Mouse (Mus musculus) spleen, postnatal 10 days (tissue): Measurements from ENCODE around the gene Aste1.

Experiments used
- DNase-seq, 2 experiments: peaks; one replicate each; pipeline ENCODE4 v3.0.0; 2021 to 2022; ENCODE audit warnings: low spot score in 2 of 2

Gene Aste1

DNA sequence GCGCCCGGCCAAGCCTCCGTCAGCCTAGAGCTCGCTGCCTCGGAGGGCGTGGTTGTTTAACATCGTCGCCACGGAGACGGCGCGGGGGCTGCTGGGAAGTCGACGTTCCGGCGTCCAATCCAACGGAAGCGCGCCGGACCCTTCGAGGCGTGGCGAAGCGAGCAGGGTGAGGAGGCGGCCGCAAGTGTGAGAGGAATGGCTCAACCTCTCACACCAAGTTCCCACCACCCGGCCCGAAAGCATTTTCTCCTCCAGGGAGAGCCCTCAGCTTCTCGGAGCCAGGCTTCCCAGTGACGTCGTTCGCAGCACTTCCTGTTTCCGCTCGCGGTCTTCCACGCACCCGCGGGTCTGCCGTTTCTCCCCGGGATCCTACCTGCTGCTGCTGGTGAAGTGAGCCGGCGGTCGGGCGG is at the start of gene Aste1, which contains the start of gene Nek11:
Gene Aste1 (plus strand): TSS at position 175 of the 410 bp plus-strand sequence.
Gene Nek11 (minus strand): TSS at position 307 of the 410 bp plus-strand sequence.
- peak; percentile 90 to 97 for DNase-seq

DNA sequence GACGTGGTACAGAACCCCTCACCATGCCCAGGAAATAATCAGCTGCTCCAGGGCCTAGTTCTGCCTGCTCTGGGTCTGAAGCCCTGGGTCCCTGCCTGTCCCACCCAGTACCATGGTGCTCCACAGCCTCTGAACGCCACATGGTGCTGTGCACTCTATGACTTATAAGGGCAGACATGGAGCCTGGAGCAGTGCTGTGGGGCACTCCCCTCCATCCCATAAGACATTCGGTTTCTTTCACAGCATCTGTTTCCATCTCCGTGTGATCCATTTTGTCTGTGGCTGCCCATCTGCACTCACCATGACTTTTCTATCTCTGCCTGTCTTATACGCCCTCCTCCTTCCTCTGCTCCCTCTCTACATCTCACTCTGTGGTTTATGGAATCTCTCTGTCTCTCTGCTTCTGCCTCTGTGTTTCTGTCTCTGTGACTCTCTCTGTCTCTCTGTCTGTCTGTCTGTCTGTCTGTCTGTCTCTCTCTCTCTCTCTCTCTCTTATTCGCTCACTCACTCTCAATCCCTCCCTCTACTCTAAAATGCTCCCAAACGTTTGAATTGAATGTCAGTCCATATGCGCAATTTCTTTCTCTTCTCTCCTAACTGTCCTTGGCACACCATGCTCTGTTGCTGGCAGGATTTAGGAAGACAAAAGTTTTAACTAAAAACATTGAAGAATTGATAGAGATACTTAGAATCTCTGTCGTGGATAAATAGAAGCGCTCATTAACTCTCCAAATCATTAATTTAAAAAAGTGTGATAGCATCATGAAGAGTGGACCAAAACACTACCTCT is 46.8 kb upstream of the Aste1 start:
- no peak for DNase-seq

GRCm38 (mm10) chr9:105349034-105349433 is 46.2 kb upstream of the Aste1 start:
- no peak for DNase-seq

- DNase-seq, result no peak
Observed at GRCm38 (mm10) chr9:105362181-105362580, 33.0 kb upstream of the Aste1 start.

- no peak for DNase-seq
Observed at GRCm38 (mm10) chr9:105363520-105364231, 31.5 kb upstream of the Aste1 start.

DNA sequence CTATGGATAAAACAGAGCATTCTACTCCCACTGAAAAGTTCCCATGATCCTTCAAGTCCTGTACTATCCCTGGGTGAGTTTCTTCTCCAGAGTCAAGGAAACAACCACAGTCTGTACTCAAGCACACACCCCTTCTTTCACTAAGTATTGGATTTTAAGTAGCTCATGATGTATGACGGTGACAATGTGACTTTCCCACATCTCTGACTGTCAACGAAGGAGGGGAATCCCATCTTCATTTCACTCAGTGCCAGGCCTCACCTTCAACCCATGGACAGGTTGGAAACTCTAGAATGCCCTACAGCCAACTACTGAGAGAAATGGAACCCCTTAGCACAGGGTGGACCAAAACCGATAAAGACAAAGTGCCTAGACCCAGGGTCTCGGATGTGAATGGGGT is 29.0 kb upstream of the Aste1 start:
- no peak for DNase-seq

- DNase-seq, result no peak
Observed at GRCm38 (mm10) chr9:105368605-105369004, 26.6 kb upstream of the Aste1 start.

DNA sequence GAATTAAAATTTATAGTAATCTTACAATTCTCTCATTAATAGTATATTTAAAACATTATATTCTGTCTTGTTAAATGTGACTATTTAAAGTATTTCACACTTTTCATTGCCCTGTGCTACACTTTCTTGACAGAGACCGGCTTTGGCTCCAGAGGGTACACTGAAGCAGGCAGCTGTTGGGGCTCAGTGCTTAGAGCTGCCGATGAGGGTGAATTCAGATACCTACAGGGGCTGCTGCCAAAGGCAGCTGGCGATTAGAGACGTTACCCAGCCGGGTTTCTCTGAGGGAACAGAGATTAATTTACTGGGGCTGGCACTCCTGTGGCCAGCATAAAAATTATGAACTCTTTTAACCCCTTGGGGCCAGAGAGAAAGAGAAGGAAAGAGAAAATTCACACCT is 20.8 kb upstream of the Aste1 start:
- no peak for DNase-seq

DNA sequence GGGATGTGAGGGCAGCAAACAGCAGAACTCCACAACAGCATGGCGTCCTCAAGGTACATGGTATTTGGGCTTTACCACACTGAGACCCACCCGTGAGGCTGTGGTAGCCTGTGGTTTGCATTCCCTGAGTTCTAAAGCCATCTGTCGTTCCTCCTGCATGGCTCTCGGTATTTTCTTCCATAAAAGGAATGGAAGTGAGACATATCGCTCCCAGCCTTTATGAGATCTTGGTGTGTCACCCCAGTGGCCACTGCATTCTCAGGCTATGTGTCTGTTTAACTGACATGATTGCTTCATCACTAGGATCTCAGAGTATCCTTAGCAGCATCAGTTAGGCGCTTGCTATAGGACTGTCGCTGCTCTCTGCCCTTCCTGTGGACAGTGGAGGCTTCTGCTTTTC is 18.8 kb upstream of the Aste1 start:
- DNase-seq, result no peak

- DNase-seq, result no peak
Observed at GRCm38 (mm10) chr9:105376954-105377530, 18.1 kb upstream of the Aste1 start.

DNA sequence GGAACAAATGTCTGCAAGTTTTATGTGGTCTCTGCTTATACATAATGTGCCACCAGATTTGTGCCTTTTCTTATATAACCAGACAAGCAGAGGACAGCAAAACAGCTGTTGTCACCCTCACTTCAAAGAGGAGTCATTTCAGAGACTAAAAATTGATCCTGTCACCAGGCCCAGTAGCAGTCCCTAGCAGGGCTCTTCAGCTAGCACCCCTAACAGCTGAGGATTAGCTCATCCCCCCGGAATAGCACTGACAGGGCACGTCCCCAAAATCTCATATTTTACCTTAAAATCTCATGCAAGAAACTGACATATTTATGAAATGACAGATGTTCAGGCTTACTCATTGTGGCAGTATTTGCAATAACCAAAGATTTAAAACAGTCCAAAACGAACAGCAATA is 17.6 kb upstream of the Aste1 start:
- no peak for DNase-seq

DNA sequence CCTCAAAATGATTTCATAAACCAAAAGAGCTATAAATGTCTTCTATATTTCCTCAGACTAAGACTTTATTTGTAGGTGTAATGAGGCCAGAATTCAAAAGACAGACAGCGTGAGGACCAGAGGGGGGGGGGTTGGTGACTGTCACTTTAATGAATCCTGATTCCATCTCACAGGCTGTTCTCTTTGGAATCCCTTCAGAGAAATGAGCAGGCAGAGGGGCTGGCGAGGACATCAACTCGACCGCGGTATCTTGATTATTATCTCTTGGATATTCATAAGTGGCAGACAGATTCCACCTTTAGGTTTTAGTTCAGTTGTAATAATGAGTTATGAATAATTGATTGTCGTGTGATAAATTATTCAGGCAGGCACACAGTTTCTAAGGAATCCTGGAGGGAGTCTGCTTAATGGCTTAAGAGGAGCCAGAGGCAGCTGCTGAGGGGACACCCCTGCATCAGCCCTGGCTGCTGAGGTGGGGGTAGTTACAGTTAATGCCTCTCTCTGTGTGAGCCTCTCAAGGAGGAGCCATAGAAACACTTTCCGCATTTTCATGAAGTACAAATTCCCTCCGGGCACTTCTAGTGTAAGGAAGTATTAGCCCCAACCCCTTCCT is 15.6 kb upstream of the Aste1 start:
- no peak for DNase-seq

DNA sequence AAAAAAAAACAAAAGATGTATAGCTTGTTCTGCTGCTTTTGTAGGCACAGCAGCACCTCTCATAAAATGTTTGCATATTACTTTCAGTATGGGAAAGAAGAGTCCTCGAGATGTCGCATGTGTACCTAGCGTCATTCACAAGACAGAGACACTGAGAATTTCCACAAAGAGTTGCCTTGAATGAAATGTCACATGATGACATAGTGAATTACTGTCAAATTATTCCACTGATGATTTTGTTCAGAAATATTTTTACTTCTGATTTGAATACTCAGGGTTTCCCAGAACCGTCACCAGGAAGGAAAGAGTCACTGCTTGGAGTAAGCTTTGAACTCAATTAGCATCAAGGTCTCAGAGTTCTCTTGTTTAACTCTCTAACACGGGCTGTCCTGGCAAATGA is 7.8 kb upstream of the Aste1 start:
- DNase-seq, result no peak

DNA sequence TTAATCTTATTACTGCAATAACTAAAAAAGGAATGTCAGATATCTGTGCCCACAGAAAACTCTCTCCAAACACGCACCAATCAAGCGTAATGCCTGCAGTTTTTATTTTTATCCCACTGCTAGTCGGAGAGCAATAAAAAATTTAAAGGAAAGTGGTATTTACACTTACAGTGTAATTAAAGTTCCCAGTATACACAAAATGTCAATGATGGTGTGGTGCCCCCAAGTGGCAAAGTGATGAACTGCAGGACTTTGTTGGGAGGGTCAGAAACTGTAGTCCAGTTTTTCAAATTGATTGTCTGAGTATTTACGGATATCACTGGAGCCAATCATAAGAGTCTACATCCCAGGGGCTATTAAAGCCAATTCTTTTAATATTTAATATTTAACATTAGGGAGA is 5.9 kb upstream of the Aste1 start:
- peak; percentile 61 to 81 for DNase-seq

- DNase-seq, result no peak
Observed at GRCm38 (mm10) chr9:105390616-105391015, 4.6 kb upstream of the Aste1 start.

DNA sequence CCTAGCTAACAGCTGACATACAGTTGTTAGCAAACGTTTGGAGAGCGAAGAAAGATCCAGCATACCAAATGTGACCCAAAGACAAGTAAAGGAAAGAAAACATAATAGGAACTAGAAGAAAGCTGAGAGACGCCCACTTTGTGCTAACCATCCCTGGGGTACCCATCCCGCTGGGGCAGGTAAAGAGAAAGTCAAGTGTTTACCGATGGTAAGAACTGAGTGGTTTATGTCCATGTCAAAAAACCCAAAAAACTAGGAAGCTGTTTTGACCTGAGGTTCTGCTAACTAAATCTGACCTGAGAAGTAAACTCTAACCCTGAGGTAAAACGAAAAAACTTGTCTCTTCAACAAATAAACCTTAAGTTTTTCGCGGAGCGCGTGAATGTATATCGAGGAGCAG is 472 bp upstream of the Aste1 start:
- no peak for DNase-seq

GRCm38 (mm10) chr9:105408549-105408948 is 13.4 kb downstream of the Aste1 start:
- DNase-seq, result no peak

- no peak for DNase-seq
Observed at GRCm38 (mm10) chr9:105459032-105459431, 63.8 kb downstream of the Aste1 start.

GRCm38 (mm10) chr9:105461496-105461895 is 66.3 kb downstream of the Aste1 start:
- DNase-seq, result no peak
